Mouse (Mus musculus) granulocyte monocyte progenitor cell, adult 5-6 weeks (primary cell): ENCODE results near the gene Cisd3. TPM values are rescaled to one million over a fixed set of nuclear protein-coding genes. Genes with fewer than 3 reads are reported as not detected.

Source experiments
- ATAC-seq: replicated peaks from 2 replicates; pipeline ENCODE4 v1.8.0; 2016; ENCODE audit warnings: mild to moderate bottlenecking, moderate TSS enrichment, inconsistent platforms; ENCODE audit not compliant: poor library complexity, severe bottlenecking
- total RNA-seq, 2 experiments: library from RNA; stranded (forward) in 1 of 2; stranded (reverse) in 1 of 2; fragments of 200-712, 200-1000 nt in 1 of 2; fragments of >200 nt in 1 of 2; fragmentation: Nextera tagmentation in 1 of 2; gene quantifications; 2 replicates each; pipeline ENCODE4 v1.2.3; 2014 to 2017

Cisd3 gene
- total RNA-seq, 2 experiments from 2014 or later = 0.82 to 48.1 TPM

- ATAC-seq = no peak
These were observed 23.3 kb upstream of the Cisd3 start for GRCm38 (mm10) chr11:97662207-97662892.

GRCm38 (mm10) chr11:97662893-97663527, 22.6 kb upstream of the Cisd3 start, which contains the start of gene Mllt6:
Gene Mllt6 (plus strand): TSS chr11:97663414.
- no peak; the same call in 1 of the 2 replicates for ATAC-seq

GRCm38 (mm10) chr11:97663528-97664338, 21.9 kb upstream of the Cisd3 start:
- ATAC-seq = no peak

- no peak for ATAC-seq
These were observed 21.3 kb upstream of the Cisd3 start for GRCm38 (mm10) chr11:97664339-97664665.

- no peak for ATAC-seq
These were observed 20.8 kb upstream of the Cisd3 start for GRCm38 (mm10) chr11:97664771-97665240.

- no peak for ATAC-seq
These were observed 20.2 kb upstream of the Cisd3 start for GRCm38 (mm10) chr11:97665431-97665830.

- no peak for ATAC-seq
These were observed 19.4 kb upstream of the Cisd3 start for GRCm38 (mm10) chr11:97666221-97666620.

- ATAC-seq = no peak
These were observed 18.8 kb upstream of the Cisd3 start for GRCm38 (mm10) chr11:97666794-97667193.

GRCm38 (mm10) chr11:97668160-97668559, 17.5 kb upstream of the Cisd3 start:
- no peak for ATAC-seq

- ATAC-seq = no peak
These were observed 16.4 kb upstream of the Cisd3 start for GRCm38 (mm10) chr11:97669268-97669667.

GRCm38 (mm10) chr11:97669829-97670228, 15.8 kb upstream of the Cisd3 start:
- no peak for ATAC-seq

- ATAC-seq = no peak
These were observed 15.1 kb upstream of the Cisd3 start for GRCm38 (mm10) chr11:97670234-97671176.

GRCm38 (mm10) chr11:97671177-97671527, 14.5 kb upstream of the Cisd3 start:
- ATAC-seq = no peak

- ATAC-seq = no peak
These were observed 12.5 kb upstream of the Cisd3 start for GRCm38 (mm10) chr11:97673148-97673547.

GRCm38 (mm10) chr11:97676050-97676754, 9.4 kb upstream of the Cisd3 start:
- no peak for ATAC-seq

- ATAC-seq = no peak
These were observed 8.2 kb upstream of the Cisd3 start for GRCm38 (mm10) chr11:97677381-97677780.

GRCm38 (mm10) chr11:97677842-97678241, 7.8 kb upstream of the Cisd3 start:
- ATAC-seq = no peak

- ATAC-seq = no peak
These were observed 7.3 kb upstream of the Cisd3 start for GRCm38 (mm10) chr11:97678301-97678700.

- ATAC-seq = no peak
These were observed 5.2 kb upstream of the Cisd3 start for GRCm38 (mm10) chr11:97680430-97680829.
